8 mouse cellular contexts compared by ENCODE assay signal in genomic region chr6:53287038-53287561, GRCm38 (mm10). TPM values are rescaled to one million over a fixed set of nuclear protein-coding genes. Genes with fewer than 3 reads are reported as not detected.
DNase-seq lines count a peak whose midpoint lies in the region; ATAC-seq and TF ChIP-seq lines count a peak whose summit lies in the region.

Gene Creb5 (plus strand): TSS chr6:53287270.

- peak within 1 kb of the TSS; percentile 56 for H3K4me3 ChIP-seq in forebrain, embryonic 15.5 days
- peak within 1 kb of the TSS; percentile 32 for H3K4me3 ChIP-seq in liver, postnatal 0 days (ENCODE audit: low read depth, low read length)
- peak within 1 kb of the TSS; percentile 52 for H3K4me3 ChIP-seq in neural tube, embryonic 12.5 days

- H3K9me3 ChIP-seq in forebrain, embryonic 15.5 days: no peaks in the 10 kb centered on the region
- no peaks in the 10 kb centered on the region for H3K9me3 ChIP-seq in liver, postnatal 0 days (ENCODE audit: low read length)
- H3K9me3 ChIP-seq in neural tube, embryonic 12.5 days: no peaks in the 10 kb centered on the region

- no peak for TF ChIP-seq CTCF in liver, postnatal 0 days (IDR thresholded peaks at IDR 0.05; ENCODE audit: low read depth)

- 0 out of 2 replicates have a peak, but pooled peaks cover 9% of the 10 kb centered on the region for H3K27me3 ChIP-seq in forebrain, embryonic 15.5 days
- H3K27me3 ChIP-seq in liver, postnatal 0 days (ENCODE audit: insufficient read depth, low read length): peaks cover 75% of the 10 kb centered on the region
- peaks cover 63% of the 10 kb centered on the region for H3K27me3 ChIP-seq in neural tube, embryonic 12.5 days (replicated peaks)

- peak within 1 kb of the TSS; percentile 96 for H3K4me2 ChIP-seq in forebrain, embryonic 15.5 days (replicated peaks)
- H3K4me2 ChIP-seq in liver, postnatal 0 days (ENCODE audit: low read depth, low read length): peak within 1 kb of the TSS; percentile 60
- peak within 1 kb of the TSS; percentile 95 for H3K4me2 ChIP-seq in neural tube, embryonic 12.5 days (replicated peaks)

- no peak for TF ChIP-seq EP300 in liver, postnatal 0 days (IDR thresholded peaks at IDR 0.05; ENCODE audit: low read depth)

- intact Hi-C loops in heart, postnatal 14 days (cut with DNase I): no loop called here

- H3K27ac ChIP-seq in forebrain, embryonic 15.5 days (replicated peaks): peak within 1 kb of the TSS; percentile 60
- H3K27ac ChIP-seq in liver, postnatal 0 days (ENCODE audit: low read depth): no peak within 1 kb of the TSS
- H3K27ac ChIP-seq in neural tube, embryonic 12.5 days: no peak within 1 kb of the TSS

- H3K36me3 ChIP-seq in forebrain, embryonic 15.5 days: no peaks in the 10 kb centered on the region
- no peaks in the 10 kb centered on the region for H3K36me3 ChIP-seq in liver, postnatal 0 days (replicated peaks; ENCODE audit: insufficient read depth, low read length)
- H3K36me3 ChIP-seq in neural tube, embryonic 12.5 days: no peaks in the 10 kb centered on the region

- peak within 1 kb of the TSS; percentile 59 for H3K9ac ChIP-seq in forebrain, embryonic 15.5 days (replicated peaks)
- peak within 1 kb of the TSS; percentile 0 for H3K9ac ChIP-seq in liver, postnatal 0 days (replicated peaks)
- peak within 1 kb of the TSS; percentile 58 for H3K9ac ChIP-seq in neural tube, embryonic 12.5 days

- peaks cover 40% of the 10 kb centered on the region for H3K4me1 ChIP-seq in forebrain, embryonic 15.5 days
- H3K4me1 ChIP-seq in liver, postnatal 0 days (ENCODE audit: insufficient read depth): peaks cover 11% of the 10 kb centered on the region
- H3K4me1 ChIP-seq in neural tube, embryonic 12.5 days: peaks cover 41% of the 10 kb centered on the region

- under 1% methylated on average over 45 of the region's 45 CpGs for WGBS in forebrain, embryonic 15.5 days
- under 1% methylated on average over 45 of the region's 45 CpGs for WGBS in liver, postnatal 0 days (ENCODE audit: insufficient replicate concordance)
- WGBS in neural tube, embryonic 12.5 days: under 1% methylated on average over 45 of the region's 45 CpGs

- peak; percentile 66 to 69 for DNase-seq in B cell, adult 2 months
- peak; percentile 90 to 95 for DNase-seq in heart, postnatal 14 days
- peak; percentile 83 for DNase-seq in layer of hippocampus, adult 11-12 months (ENCODE audit: low spot score)
- peak; percentile 75 for DNase-seq in liver, postnatal 0 days
- peak; percentile 93 for DNase-seq in testis, postnatal 10 days (ENCODE audit: low spot score)

- ATAC-seq in cerebellum, adult (ENCODE audit: insufficient number of reproducible peaks, low FRiP score, low TSS enrichment): peak; percentile 62
- peak; percentile 73 for ATAC-seq in forebrain, embryonic 15.5 days (replicated peaks)
- peak; percentile 81 for ATAC-seq in liver, postnatal 0 days
- ATAC-seq in neural tube, embryonic 12.5 days (ENCODE audit: low FRiP score, low read depth): peak; percentile 83

RNA-seq across cellular contexts. Expression of gene Creb5, which starts in this region (rescaled TPM):
- 14.5 and 18.3 TPM in 2 replicates for polyA plus RNA-seq in forebrain, embryonic 15.5 days (2015; fragmentation: Nextera tagmentation; extraction: Ambion mirVana)
- total RNA-seq in heart, postnatal 14 days (2021): 10 to 100 TPM; 12.5 to 15.7 TPM
- 0.12 and 0.20 TPM in 2 replicates for polyA plus RNA-seq in liver, postnatal 0 days (2015; fragmentation: Nextera tagmentation; extraction: Ambion mirVana)
- polyA plus RNA-seq in neural tube, embryonic 12.5 days (2016; fragmentation: Nextera tagmentation; extraction: Ambion mirVana): 13.0 and 14.7 TPM in 2 replicates

Comparison
In these comparisons a context has a peak if more than half of its experiments do, and no peak if none do; other contexts are left out.
1. RNA of gene Creb5 (polyA plus RNA-seq): 13.0 to 14.7 TPM in neural tube, embryonic 12.5 days and 14.5 to 18.3 TPM in forebrain, embryonic 15.5 days; 0.12 to 0.20 TPM in liver, postnatal 0 days; every median in the first group is over 10 times any median in the second.
2. Peak in DNase-seq, ATAC-seq, H3K4me3 ChIP-seq, H3K9ac ChIP-seq and H3K4me2 ChIP-seq in liver, postnatal 0 days; RNA of the gene not detected or under 1 TPM.
3. H3K9ac ChIP-seq: peak in every context shown above with its lines; median percentile 59 in forebrain, embryonic 15.5 days; 58 in neural tube, embryonic 12.5 days; 0 in liver, postnatal 0 days.
4. Peak in every context shown above with its lines, with median percentiles within 50 percentile points of each other: DNase-seq, ATAC-seq, H3K4me2 ChIP-seq and H3K4me3 ChIP-seq.